Mouse (Mus musculus): Measurements from ENCODE around the gene Mocs3.
A peak's percentile ranks its signal among the peaks of the same experiment; 100 is the strongest.

Mocs3 gene

DNA sequence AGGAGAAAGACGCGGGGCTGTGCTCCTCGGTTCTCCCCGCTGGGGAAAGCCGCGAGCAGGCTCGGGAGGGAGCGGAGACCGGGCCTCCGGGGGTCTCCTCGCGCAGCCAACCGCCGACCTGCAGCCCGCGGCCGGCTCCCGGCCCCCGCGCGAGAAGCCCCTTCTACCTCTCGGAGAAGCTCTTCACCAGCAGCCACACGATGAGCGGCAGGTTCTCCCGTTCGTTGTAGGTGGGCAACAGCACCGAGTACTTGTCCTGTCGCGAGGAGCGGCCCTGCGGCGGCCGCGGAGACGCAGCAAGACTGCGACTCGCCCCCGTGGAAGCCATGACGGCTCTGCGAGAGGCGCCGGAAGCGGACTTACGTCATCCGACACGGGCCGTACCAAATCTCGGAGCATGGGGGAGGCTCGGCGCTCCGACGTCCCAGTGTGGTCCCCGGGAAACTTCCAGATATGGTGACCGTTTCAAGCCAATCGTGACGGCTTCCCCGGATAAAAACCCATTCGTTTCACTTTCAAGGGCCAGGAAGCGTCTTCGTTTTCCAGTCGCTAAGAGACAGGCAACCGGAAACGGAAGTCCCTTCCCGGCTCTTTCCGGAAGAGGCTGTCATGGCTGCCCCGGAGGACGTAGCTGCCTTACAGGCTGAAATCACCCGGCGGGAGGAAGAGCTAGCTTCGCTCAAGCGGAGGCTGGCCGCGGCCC lies at the start of gene Mocs3, which contains the start of the genes Gm20716 and Dpm1:
TSS of gene Mocs3 (plus strand) at position 597 of the 703 bp plus-strand sequence.
TSS of gene Gm20716 (minus strand) at position 339 of the 703 bp plus-strand sequence.
TSS of gene Dpm1 (minus strand) at position 566 of the 703 bp plus-strand sequence.
- peak; percentile 78 to 88 for DNase-seq (ENCODE audit: low spot score in 2 of 2)

DNA sequence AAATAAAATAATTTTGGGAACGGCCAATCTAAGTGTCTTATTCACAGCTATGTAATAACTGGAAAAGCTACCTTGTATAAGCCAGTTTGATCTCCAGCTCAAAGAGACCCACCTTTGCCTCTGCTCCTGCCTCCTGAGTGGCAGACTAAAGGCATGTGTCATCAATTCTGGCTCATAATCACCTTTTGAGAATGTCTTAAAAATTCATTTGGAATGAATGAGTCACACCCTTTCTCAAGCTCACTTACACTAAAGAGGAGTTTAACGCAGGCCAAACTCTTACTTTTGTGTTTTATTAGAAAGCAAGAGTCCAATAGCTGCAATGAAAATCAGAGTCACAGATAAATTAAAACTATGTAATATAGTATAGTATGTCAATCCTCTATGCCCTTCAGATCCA lies 38.6 kb upstream of the Mocs3 start:
- DNase-seq (ENCODE audit: low spot score in 2 of 2), result no peak

DNA sequence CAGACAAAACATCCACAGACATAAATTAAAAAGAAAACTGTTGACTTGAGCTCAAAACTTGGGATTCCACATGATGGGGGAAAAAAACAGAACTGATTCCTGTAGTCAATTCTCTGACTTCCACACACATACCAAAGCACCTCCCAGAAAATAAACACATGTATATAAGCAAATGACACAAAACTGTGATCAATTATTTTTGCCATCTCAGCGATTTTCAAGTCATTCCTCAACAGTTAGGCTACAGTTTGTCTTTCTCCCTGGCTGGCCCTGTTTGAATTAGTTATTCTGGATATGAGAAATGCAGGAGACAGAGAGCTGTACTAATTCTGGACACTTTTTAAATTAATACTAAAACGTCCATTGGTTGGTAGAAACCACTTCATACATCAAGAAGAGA lies 36.7 kb upstream of the Mocs3 start:
- no peak for DNase-seq (ENCODE audit: low spot score in 2 of 2)

DNA sequence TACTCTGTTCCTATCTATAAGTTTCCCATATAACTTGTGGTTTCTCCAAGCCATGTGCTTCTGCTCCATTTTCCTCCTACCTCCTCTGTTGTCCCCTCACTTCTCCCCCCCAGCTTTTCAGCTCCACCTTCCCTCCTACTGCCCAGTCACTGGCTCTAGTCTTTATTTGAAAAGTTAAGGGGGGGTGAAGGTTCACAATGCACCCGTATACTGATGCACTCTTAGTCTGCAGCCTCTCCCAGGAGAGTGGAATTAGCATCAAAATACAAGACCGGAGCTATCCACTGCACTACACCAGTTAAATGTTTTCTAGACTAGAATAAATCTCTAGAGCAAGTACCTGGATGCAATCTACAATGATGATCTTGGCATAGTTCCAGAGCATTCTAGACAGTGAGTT lies 34.7 kb upstream of the Mocs3 start:
- no peak for DNase-seq (ENCODE audit: low spot score in 2 of 2)

DNA sequence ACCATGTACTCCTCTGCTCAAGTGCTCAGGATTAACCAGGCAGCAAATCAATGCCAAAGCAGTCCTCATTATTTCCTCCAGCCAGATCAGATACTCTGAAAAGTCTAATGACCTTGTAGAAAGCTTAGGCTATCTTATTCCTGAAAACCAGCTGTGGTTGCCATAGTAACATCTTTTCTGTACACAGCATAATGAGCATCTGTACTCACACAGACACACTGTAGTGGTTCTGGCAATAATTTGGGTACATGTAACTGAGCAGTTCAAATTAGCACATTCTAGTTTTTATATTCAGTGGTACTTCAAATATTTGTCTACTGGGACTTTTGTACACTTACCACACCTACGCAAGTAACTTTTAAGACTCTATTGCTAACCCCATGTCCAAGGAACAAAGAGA lies 32.0 kb upstream of the Mocs3 start:
- no peak for DNase-seq (ENCODE audit: low spot score in 2 of 2)

DNA sequence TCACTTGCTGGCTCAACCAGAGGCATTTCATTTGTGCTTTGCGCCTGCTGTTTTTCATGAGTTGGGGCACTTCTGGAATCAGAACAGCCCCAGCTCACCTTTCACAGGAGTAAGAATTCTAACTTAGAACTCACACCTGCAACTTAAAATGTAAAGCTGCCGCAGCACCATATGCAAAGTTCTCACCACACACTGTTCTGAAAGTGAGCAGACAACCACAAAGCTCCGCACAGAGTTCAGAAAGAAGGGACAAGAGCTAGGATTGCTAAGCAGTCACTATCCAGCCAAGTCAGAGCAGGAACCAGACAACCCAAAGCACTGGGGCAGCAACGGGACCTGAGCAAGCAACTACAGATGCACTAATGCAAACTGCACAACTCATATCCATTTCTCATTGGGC lies 30.9 kb upstream of the Mocs3 start:
- no peak for DNase-seq (ENCODE audit: low spot score in 2 of 2)

DNA sequence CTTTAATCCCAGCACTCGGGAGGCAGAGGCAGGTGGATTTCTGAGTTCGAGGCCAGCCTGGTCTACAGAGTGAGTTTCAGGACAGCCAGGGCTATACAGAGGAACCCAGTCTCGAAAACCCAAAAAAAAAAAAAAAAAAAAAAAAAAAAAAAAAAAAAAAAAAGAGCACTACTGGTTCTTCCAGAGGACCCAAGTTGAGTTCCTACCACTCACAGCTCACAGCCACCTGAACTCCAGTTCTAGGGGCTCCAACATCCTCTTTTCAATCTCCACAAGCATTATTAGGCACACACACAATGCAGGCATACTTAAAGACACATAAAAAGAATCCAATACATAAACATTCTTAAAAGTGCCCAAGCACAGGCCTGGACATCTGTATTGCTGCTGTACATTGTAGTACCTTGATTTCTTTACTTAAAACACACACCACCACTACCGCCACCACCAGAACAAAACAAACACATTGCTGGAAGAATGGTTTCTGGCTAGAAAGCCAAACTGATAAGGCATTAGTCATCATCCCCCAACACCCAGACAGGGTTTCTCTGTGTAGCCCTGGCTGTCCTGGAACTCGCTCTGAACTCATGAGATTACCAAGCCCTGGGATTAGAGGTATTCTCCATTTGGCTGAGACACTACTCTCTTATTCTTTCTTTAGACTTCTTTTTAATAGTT lies 30.3 kb upstream of the Mocs3 start:
- DNase-seq (ENCODE audit: low spot score in 2 of 2), result no peak

DNA sequence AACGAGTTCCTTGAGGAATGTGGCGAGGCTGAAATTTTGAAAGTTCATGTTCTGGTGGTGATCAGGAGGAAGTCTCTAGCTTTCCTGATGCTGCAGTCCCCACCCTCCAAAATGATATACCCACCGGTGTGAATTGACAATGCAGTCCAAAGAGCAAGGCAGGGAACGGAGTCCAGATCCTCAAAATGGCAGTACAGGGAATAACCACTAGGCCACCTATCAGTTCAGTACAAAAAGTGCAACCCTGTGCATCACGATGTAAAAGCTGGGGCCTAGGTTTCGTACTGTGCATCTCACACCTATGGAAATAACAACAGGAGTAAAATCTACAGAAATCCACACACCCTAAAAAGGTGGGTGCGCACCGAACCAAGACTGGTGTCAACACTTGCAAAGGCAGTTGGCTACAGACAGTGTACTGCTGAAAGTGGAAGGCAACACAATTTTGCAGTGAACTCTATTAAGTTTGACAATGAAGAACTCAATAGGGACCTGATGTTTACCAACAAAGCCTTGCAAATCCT lies 25.9 kb upstream of the Mocs3 start:
- no peak for DNase-seq (ENCODE audit: low spot score in 2 of 2)

DNA sequence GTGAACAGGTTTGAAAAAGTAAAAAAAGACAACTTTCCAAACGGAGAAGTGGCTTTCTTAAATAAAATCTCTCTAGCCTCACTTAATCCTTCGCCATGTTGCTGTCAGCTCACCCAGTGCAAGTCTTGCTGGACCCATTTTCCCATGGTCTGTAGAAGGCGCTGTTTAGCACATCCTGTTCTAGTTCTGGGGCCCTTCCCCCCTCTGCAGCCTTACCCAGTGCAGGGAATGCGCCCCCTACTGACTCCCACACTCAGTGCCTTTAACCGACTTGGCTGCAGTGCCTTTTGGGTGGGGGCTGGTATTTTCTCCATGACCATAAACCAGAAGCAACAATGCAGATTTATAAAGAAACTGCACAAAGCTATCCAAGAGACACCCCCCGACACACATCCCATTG lies 25.2 kb upstream of the Mocs3 start:
- peak; percentile 67 to 78 for DNase-seq (ENCODE audit: low spot score in 2 of 2)

DNA sequence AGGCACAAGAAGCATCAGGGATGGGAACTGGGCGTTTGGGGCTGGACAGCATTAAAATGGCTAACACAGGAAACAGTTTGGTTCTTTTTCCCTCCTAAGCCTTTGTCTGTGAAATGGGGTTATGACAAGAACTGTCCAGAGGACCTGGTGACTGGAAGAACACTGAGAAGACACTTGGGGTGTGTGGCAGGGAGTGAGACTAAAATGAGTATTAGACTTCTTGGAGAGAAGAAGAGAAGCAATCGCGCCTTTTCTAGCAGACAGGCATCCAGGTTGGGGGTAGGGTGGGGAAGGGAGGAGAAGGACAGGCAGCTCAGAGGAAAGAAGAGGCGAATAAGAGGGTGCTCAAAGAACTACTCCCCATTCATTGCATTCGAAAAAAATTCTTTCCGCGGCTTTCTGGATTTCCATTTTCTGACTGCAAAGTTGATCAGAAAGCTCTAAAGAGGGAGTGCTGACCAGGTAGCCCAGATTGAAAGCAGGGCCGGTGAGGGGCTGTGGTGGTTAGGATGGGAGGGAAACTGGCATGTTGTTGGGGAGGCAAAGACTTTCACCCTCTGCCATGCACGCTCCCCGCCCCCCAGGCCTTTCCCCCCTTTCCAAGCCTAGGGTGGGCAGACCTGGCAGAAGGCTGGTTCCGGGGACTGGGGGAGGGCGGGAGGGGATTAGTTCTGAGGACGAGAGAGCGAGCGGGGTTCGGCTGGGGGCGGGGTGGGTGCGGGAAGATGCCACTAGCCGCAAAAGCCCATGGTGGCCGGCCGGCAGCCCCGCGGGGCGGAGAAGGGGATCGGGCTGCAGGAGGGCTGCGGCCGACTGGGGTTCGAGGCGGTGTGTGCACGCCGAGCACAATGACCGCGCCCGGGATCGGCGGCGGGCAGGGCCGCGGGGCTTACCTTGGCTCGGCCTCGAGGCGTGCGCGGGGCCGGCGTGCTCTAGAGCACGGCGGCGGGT lies 24.5 kb upstream of the Mocs3 start:
- peak in 1 of 2 experiments; percentile 26 for DNase-seq (ENCODE audit: low spot score in 2 of 2)

DNA sequence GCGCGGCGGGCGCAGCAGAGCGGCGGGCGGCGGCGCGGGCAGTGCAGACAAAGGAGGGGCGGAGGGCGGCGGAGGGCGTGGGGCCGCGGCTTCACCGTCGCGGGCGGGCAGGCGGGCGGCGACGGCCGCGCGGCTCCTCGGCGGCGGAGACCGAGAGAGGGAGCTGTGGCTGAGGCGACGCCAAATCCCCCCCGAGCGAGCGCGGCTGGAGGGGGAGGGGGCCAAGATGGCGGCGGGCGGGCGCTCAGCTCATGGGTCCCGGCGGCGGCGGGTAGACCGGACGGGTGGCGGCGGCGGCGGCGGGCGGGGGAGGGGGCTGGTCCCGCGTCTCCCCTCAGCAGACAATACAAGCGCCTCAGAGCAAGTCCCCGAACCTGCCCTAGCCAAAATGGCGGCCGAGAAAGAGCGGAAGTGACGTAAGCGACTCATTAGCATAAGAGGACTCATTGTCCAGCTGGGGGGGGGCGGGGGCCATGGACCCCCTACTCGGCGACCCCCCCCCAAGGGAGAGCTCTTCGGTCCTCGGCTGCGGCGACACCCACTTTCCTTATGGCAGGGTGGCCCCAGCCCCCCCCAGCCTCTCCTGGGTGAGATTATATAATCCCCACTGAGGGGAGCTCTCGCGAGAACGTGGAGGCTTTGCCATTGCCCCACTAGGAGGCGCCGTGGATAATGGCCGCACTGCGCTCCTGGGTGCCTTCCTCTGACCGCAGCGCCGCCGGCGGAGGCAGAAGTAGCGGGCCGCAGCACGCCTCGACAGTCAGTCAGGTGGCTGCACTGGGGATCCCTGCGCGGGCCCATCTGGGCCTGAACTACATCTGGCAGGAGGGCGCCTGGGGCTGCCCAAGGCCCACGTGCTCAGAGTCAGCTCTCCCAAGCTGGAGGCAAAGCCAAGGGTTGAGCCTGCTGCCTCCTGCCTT lies 23.4 kb upstream of the Mocs3 start, which contains the start of gene Adnp:
TSS of gene Adnp (minus strand) at position 388 of the 920 bp plus-strand sequence.
- DNase-seq (ENCODE audit: low spot score in 2 of 2), result peak; percentile 90 to 94

DNA sequence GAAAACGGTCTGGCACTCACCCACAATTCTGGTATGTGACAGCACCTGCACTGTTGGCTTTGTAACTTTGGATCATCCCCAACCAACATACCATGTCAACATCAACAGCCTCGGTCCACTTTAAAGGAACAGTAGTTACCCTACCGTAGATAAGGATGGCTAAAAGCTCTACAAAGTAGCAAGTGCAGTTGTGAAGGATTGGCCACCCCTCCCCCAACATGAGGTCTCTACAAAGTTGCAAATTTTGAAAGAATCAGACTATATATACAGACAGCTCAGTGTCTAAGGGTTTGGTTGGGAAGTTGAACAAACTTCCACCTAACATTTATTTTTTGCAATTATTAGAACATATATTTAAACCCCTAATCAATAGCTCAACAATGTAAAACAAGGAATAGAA lies 22.5 kb upstream of the Mocs3 start:
- no peak for DNase-seq (ENCODE audit: low spot score in 2 of 2)

DNA sequence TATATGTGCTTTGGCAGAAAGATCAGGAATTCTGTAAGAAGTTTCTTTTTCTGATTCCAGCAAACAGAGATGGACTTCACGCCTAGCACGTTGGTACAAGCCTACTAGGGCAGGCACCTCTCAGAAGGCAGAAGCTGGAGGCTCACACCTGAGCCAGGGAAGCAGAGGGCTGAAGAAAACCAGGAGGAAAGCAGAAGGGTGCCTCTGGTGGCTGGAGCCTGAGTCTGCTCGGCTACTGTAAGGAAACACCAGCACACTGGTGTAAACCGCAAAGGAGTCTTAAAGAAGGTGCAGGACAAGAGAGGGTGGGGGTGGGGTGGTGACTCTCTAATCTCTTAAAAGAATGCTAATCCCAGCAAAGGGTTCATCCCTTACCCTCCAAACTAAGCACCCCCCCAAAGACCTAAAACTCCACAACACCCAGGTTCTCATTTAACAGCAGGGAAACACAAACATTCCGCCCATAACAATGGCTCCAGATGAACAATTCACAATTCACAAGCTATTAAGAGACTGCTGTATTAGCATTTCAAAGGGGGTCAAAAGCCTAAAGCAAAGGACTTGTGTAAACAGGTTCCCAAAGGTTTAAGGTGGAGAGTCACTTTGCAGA lies 16.5 kb upstream of the Mocs3 start:
- DNase-seq (ENCODE audit: low spot score in 2 of 2), result no peak

DNA sequence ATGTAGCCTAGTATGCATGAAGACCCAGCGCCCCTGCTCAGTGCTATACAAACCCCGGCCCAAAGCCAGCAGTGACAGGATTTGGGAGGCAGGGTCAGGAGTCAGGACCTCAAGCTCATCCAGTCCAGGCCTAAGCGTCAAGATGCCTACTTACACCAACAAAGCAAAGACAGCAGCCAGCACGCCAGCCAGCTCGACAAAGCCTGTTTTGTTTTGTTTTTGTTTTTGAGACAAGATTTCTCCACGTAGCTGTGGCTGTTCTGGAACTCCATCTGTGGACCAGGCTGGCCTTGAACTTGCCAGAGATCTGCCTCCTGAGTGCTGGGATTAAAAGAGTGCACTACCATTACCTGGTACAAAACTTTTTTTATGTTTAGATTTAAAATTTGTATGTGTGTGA lies 7.1 kb upstream of the Mocs3 start:
- no peak for DNase-seq (ENCODE audit: low spot score in 2 of 2)

DNA sequence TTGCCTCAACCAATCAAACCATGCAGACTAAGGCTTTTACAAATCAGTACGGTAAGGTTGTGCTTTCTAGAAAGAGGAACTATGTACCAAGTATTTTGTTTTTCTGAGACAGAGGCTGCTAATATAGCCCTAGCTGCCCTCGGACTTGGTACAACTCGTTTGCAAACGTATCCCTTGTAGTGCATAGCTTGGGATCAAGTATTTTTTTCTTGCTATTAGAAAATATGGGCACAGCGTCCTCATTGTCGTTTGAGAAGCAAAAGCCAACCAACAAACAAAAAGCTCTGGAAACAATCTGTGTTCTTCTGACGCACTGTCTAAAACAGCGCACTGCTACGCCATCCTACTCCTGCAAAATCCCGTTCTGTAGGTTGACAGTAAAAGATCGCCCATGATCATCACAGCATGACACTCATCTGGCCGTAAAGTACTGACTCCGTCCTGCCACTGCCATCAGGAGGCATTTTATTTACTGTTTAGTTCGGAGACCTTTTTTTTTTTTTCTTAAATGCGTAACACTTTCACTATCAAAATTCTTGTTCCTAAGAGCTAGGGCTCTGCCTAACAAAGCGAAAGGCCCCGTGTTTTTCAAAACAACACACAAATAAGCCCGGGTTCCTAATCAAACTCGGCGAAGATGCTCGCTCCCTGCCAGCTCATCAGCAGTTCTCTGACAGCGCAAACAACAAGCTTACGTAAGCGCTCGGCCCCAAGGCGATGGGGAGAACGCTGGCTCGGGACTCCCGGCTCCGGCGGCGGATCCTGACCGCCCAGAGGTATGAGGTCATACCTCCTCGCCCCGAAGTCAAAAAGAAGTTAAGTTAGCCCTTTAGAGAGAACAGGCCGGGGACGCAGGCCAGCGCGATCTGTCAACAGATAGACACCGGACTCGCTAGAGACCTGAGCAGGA lies 1.1 kb upstream of the Mocs3 start:
- peak in 1 of 2 experiments; percentile 18 for DNase-seq (ENCODE audit: low spot score in 2 of 2)

DNA sequence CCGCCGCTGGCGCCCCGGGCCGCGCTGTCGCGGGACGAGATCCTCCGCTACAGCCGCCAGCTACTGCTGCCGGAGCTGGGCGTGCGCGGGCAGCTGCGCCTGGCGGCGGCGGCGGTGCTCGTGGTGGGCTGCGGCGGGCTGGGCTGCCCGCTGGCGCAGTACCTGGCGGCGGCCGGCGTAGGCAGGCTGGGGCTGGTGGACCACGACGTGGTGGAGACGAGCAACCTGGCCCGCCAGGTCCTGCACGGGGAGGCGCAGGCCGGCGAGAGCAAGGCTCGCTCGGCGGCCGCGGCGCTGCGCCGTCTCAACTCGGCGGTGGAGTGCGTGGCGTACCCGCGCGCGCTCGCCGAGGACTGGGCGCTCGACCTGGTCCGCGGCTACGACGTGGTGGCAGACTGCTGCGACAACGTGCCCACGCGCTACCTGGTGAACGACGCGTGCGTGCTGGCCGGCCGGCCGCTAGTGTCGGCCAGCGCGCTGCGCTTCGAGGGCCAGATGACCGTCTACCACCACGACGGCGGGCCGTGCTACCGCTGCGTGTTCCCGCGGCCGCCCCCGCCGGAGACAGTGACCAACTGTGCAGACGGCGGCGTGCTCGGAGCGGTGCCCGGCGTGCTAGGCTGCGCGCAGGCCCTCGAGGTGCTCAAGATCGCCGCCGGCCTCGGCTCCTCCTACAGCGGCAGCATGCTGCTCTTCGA lies 500 bp downstream of the Mocs3 start:
- no peak for DNase-seq (ENCODE audit: low spot score in 2 of 2)

DNA sequence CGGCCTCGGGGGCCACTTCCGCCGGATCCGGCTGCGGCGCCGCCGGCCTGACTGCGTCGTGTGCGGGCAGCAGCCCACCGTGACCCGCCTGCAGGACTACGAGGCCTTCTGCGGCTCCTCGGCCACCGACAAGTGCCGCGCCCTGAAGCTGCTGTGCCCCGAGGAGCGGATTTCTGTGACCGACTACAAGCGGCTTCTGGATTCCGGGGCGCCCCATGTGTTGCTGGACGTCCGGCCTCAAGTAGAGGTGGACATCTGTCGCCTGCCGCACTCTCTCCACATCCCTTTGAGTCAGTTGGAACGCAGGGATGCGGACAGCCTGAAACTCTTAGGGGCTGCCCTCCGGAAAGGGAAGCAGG lies 1.0 kb downstream of the Mocs3 start:
- DNase-seq (ENCODE audit: low spot score in 2 of 2), result no peak

DNA sequence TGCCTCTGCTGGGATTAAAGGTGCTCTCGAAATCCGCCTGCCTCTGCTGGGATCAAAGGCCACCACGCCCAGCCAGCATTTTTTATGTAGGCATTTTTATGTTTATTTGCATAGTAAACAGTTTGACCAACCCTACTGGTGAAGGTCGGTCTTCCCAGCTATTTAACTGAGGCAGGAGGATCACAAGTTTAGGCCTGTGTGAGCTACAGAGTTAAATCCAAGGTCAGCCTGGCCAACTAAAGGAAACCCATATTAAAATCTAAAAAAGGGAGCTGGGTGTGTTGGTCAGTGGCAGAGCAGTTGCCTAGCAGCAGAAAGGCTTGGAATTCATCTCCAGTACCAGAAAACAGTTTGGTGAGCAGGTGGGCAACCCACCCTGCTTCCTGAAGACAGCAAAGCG lies 2.9 kb downstream of the Mocs3 start:
- DNase-seq (ENCODE audit: low spot score in 2 of 2), result no peak

DNA sequence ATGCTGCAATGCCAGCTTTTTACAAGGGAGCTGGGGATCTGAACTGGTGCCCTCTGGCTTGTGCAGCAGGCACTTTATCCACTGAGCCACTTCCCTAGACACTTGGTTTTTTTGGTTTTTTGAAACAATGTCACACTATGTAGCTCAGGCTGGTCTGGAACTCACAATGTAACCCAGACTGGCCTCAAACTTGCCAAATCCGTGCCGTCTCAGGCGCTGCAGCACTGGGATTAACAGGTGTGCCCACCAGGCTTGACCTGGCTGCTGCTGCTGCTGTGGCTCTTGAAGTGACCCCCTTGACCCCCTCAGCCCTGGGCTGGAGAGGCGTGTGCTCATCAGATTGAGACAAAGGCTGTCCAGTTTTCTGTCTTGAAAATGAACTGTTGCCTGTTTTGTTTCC lies 7.9 kb downstream of the Mocs3 start:
- no peak for DNase-seq (ENCODE audit: low spot score in 2 of 2)

All from urinary bladder, adult 18-20 months (tissue).